Mouse (Mus musculus): ENCODE measurements at regions not wholly inside any gene's neighbourhood (a gene's known extent, or its start where the extent isn't known, plus 50 kb on each side); places are given as distances from the start of the nearest gene placed in this dataset.

GRCm38 (mm10) chr17:87520841-87521240 lies 74.1 kb upstream of the Calm2 start:
- TF ChIP-seq GATA1 (IDR thresholded peaks at IDR 0.05; ENCODE audit: low read length), result no peak
- TF ChIP-seq TAL1 (IDR thresholded peaks at IDR 0.05; ENCODE audit: low read length), result no peak
